Mouse (Mus musculus) kidney, postnatal 10 days (tissue): ENCODE measurements around the gene Farsa.
"Not testable (repeated sequence)": the region's sequence is repeated elsewhere in the genome, so short reads cannot be mapped to it uniquely, and the experiment has no call there.

Source experiments
- DNase-seq: peaks from one replicate; pipeline ENCODE4 v3.0.0; 2021; ENCODE audit warnings: mixed read lengths

The Farsa gene

DNA sequence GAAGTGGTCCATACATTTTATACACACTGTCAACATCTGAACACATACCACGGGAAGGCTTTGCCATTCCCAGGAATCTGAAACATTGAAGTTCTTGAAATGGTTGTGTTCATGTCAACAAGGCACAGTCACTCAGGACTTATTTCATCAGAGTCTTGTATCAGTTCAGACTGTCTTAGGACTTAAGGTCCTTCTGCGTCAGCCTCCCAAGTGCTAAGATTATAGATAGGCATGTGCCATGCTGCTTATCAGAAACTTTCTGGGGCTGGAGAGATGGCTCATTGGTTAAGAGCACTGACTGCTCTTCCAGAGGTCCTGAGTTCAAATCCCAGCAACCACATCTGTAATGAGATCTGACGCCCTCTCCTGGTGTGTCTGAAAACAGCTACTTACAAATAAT, 17.6 kb downstream of the Farsa start:
- no peak for DNase-seq

DNA sequence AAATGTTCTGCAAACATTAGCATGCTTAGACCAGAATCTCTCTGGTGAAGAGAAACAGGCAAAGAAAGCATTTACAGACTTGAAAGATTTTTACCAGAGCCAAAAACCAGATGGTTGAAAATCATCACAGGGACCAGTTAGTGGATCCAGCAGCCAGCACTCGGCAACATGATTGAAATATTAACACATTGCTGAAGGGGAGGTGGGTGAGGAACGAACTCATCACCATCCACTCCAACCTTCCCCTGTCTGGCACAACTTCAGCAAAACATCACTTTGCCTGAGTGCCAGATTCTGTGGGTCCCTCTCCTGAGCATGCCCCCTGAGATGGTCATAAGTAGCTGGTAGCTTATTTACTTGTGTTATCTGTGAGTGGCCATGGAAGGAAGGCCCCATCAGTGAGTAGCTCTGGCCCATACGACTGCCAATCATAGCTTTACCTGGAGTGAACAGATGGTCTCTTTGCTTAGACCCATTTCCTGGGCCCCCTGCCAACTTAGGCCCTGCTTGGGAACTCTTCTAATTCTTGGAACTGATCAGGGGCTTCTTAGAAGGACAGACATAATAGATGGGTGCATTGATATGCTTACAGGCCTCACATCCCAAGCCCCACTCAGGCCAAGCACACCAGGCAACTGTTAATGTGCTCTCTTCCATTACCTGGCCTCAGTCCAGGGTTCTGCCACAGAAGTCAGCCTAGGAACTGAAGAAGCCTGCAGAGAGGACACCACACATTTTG, 20.7 kb downstream of the Farsa start:
- DNase-seq = no peak

DNA sequence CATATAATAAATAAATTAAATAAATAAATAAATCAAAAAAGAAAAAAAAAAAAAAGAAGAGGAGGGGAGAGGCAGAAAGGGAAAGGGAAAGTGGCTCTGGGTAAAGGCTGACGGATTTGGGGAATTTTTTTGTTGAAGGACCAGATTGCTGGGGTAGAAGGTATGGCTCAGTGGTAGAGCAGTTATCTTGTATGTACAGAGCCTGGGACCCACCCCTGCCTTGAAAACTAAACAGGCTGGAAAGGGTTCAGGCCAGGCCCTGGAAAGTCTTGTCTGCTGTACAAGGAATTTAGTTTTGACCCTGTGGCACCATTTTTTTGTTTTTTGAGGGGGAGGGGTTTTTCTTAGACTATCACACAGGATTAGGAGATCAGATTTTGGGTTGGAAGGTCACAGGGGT, 22.1 kb downstream of the Farsa start:
- no peak for DNase-seq

GRCm38 (mm10) chr8:84884728-84885127, 27.9 kb downstream of the Farsa start:
- DNase-seq = no peak

GRCm38 (mm10) chr8:84888280-84888679, 31.5 kb downstream of the Farsa start:
- no peak for DNase-seq

DNA sequence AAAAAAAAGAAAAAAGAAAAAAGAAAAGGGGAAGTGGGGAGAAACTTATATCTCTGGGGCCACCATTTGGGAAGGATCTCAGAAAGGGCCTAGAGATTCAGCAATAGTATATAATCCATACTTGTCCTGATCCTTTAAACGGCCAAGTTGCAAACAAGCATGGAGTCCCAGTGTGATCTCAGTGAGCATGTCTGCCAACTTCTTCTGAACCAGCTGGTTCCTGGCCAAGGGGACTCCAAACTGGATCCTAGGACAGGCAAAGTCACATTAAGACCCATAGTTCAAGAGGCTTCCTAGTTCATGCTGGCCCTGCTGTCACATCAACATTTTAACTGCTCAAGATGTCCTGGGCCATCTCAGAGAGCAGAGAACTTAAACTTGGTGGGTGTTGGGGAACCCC, 32.4 kb downstream of the Farsa start:
- no peak for DNase-seq

DNA sequence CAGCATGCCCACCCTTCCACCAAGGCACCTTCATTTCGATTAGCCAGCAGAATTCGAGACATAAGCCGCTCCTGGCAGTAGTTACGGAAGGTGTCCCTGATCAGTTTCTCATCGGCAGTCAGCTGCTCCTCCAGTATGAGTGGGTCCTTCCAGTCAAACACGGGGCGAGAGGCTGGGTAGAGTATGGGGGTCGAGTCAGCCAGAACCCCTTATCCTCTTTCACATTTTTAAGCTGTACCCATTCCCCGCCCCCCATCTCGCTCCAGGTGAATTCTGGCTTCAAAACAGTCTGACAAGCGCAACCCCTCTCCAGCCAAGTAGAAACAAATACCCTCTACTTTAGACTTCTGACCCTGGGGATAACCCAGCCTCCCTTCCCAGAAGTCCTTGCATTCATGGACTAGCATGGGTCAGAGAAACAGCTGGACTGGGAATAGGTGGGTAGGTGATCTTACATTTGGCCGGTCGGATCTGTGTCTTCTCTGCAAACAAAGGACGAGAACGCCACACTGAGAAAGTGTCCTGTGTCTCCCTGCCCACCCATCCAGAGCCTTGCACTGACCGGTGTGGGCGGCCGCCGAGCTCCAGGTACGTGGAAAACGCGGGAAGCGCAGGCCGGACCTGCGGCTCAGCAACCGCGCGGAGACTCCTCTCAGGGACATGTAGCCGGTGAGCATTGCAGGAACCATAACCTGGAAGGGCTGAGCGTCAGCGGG, 36.4 kb downstream of the Farsa start:
- DNase-seq = peak; percentile 49

GRCm38 (mm10) chr8:84893709-84894134, 36.9 kb downstream of the Farsa start, which contains the start of gene Gcdh:
Gene Gcdh (minus strand): TSS chr8:84893921.
- peak; percentile 93 for DNase-seq

- DNase-seq = no peak
Measured at GRCm38 (mm10) chr8:84895963-84896362, 39.2 kb downstream of the Farsa start.

- no peak for DNase-seq
Measured at GRCm38 (mm10) chr8:84901071-84901470, 44.3 kb downstream of the Farsa start.

DNA sequence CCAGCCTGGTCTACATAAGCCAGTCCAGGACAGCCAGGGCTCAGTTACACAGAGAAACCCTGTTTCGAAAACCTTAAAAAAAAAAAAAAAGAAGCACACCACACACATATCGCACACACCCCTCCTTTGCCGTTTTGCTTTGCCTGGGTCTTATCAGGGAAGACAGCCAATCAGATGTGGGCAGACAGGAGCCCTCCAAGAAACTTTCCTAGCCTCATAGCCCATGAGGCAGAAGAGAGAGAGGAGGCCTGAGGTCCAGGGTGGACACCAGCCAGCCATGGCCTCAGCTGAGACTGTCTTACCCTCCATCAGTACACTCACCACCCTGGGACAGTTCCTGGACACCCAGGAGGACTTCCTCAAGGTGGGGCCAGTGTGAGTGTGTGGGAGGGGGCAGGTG, 45.0 kb downstream of the Farsa start, which contains the start of gene Klf1:
TSS of gene Klf1 (plus strand) at position 177 of the 400 bp plus-strand sequence.
- DNase-seq = no peak

DNA sequence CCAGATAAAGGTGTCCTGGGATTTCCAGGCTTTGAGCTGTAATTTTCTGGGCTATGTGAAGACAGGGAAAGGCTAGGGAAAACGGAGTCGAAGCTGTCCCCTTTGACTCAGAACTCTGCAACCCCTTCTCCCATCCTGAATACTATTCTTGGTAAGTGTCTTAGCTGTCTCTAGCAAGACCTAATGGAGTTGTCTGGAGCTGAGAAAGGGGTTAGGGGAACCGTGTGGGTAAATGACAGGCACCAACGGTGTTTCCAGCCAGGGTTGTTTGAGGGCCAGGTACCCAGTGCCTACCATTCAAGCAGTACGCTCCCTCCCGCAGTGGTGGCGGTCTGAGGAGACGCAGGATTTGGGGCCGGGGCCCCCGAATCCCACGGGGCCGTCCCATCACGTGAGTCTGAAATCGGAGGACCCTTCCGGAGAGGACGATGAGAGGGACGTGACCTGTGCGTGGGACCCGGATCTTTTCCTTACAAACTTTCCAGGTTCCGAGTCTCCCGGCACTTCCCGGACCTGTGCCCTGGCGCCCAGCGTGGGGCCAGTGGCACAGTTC, 45.7 kb downstream of the Farsa start:
- DNase-seq = no peak

DNA sequence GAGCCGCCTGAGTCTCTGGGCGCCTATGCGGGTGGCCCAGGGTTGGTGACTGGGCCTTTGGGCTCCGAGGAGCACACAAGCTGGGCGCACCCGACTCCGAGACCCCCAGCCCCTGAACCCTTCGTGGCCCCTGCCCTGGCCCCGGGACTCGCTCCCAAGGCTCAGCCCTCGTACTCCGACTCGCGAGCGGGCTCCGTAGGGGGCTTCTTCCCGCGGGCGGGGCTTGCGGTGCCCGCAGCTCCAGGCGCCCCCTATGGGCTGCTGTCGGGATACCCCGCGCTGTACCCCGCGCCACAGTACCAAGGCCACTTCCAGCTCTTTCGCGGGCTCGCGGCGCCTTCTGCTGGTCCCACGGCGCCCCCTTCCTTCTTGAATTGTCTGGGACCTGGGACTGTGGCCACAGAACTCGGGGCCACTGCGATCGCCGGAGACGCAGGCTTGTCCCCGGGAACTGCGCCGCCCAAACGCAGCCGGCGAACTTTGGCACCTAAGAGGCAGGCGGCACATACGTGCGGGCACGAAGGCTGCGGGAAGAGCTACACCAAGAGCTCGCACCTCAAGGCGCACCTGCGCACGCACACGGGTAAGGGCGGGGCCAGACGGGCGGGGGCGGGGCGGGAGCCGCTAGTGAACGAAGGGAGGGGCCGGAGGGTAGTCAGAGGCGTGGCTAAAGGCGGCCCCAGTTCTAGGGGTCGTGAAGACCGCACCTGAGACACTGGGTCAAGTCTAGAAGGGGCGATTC, 46.3 kb downstream of the Farsa start:
- peak; percentile 97 for DNase-seq

DNA sequence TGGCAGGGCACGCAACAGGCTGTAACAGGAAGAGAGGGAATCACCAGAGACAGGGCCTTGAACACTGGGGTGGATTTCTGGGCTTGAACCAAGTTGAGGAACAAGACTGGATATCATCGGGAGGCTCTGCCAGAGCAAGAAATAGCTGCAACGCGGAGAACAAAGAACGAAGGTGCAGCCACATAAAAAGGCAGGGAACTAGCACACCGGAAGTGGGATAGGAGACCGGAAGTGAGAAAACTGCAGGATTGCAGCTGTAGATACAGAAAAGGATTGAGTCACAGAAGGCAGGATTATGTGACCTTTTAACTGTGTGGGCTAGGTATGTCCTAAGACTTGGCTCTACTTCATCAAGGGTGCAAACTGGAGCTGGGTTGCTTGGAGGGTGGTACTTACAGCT, 47.6 kb downstream of the Farsa start:
- DNase-seq = no peak

- DNase-seq = no peak
Measured at GRCm38 (mm10) chr8:84907037-84907436, 50.2 kb downstream of the Farsa start.

DNA sequence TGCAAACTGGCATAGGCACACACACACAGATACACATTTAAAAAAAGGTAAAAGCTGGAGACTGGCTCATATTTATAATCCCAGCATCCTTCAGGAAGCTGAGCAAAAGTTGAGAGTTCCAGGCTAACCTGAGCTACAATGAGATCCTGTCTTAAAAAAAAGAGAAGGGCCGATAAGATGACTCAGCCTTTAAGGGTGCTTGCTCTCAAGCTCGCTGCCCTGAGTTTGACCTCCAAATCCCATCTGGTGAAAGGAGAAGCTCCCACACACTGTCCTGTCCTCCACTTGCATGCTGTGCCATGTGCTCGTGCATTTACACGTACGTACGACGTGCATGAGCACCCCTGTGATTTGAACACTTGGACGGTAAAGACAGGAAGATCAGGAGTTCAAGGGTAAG, 50.7 kb downstream of the Farsa start:
- no peak for DNase-seq

GRCm38 (mm10) chr8:84907979-84908378, 51.2 kb downstream of the Farsa start:
- not testable (repeated sequence) for DNase-seq

- DNase-seq = peak; percentile 98
Measured at GRCm38 (mm10) chr8:84908421-84909161, 51.8 kb downstream of the Farsa start, which contains the start of gene Dnase2a. Gene Dnase2a (plus strand): TSS chr8:84908560.

DNA sequence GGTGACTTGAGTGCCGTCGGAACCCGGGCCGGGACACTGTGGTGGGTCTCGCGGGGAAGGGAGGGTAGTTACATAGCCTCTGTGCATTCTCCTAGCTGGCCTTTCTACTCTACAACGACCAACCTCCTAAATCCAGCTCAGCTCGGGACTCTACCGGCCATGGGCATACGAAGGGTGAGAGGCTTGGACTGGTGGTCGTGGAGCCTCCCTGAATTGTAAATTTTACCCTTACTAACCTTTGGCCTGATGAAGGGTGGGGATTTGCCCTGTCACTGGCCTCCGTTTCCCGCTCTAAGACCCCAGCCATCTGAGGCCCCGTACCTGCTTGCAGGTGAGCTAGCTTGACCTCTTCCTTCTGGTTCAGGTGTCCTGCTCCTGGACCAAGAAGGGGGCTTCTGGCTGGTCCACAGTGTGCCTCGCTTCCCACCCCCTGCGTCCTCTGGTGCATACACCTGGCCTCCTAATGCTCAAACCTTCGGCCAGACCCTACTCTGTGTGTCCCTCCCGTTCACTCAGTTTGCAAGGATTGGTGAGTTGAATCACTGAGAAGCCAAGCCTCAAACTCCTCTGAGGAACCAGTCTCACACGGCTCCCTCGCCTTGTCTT, 52.5 kb downstream of the Farsa start:
- no peak for DNase-seq

- no peak for DNase-seq
Measured at GRCm38 (mm10) chr8:84909949-84910348, 53.2 kb downstream of the Farsa start.

DNA sequence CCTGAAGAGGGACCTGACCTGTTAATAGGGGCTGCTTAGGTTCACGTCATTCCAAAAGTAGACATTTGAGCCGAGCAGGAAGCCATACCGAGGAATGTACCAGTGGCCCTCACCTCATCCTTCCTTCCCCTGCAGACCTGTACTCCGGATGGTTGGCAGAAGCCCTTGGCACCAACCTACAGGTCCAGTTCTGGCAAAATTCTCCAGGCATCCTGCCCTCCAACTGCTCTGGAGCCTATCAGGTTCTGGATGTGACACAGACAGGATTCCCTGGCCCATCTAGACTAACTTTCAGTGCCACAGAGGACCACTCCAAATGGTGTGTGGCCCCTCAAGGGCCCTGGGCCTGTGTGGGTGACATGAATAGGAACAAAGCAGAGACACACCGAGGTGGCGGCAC, 53.8 kb downstream of the Farsa start:
- no peak for DNase-seq

- DNase-seq = no peak
Measured at GRCm38 (mm10) chr8:84911854-84912253, 55.1 kb downstream of the Farsa start.
